Mouse (Mus musculus) forebrain, postnatal 0 days (tissue): ENCODE measurements around the gene Gm44805. TPM values are rescaled to one million over a fixed set of nuclear protein-coding genes. Genes with fewer than 3 reads are reported as not detected.

Source experiments
- ATAC-seq: fragments of 200-750 bp; cut with Nextera tagmentation; 2 replicates; pipeline ENCODE4 v1.8.0; 2017; ENCODE audit warnings: mild to moderate bottlenecking, moderate library complexity
- DNase-seq: peaks from one replicate; pipeline ENCODE4 v3.0.0-alpha.2; 2015
- H3K27ac ChIP-seq: fragments of 300-500 bp; sonication (generic); 2 replicates; pipeline ENCODE4 v1.5.1; 2014; ENCODE audit warnings: low read depth, mild to moderate bottlenecking, antibody characterized with exemption, low read length, moderate library complexity, mixed read lengths
- H3K27me3 ChIP-seq: fragments of 300-500 bp; sonication (generic); 2 replicates; pipeline ENCODE4 v1.6.1; 2014; ENCODE audit warnings: mild to moderate bottlenecking, low read length, mixed read lengths; ENCODE audit not compliant: insufficient read depth
- H3K36me3 ChIP-seq: fragments of 300-500 bp; sonication (generic); 2 replicates; pipeline ENCODE4 v1.6.1; 2014; ENCODE audit warnings: mild to moderate bottlenecking, moderate library complexity; ENCODE audit not compliant: insufficient read depth
- H3K4me1 ChIP-seq: fragments of 300-500 bp; sonication (generic); 2 replicates; pipeline ENCODE4 v1.6.1; 2014; ENCODE audit warnings: antibody characterized with exemption; ENCODE audit not compliant: insufficient read depth
- H3K4me2 ChIP-seq: fragments of 300-500 bp; sonication (generic); 2 replicates; pipeline ENCODE4 v1.6.1; 2014; ENCODE audit warnings: low read depth, mild to moderate bottlenecking, moderate library complexity
- H3K4me3 ChIP-seq: fragments of 300-500 bp; sonication (generic); 2 replicates; pipeline ENCODE4 v1.5.1; 2014; ENCODE audit warnings: low read depth, low read length, mixed read lengths
- H3K9ac ChIP-seq: fragments of 300-500 bp; sonication (generic); 2 replicates; pipeline ENCODE4 v1.6.1; 2014; ENCODE audit warnings: mild to moderate bottlenecking
- H3K9me3 ChIP-seq: fragments of 300-500 bp; sonication (generic); 2 replicates; pipeline ENCODE4 v1.6.1; 2016; ENCODE audit warnings: low read length
- CTCF ChIP-seq: sonication (generic); IDR thresholded peaks from 2 replicates; pipeline ENCODE4 v1.5.1; 2016; ENCODE audit warnings: antibody characterized with exemption, control low read depth, low read depth
- WGBS: fragments of 180-500 bp; shearing (Covaris S2); extraction: QIAGEN DNeasy Blood & Tissue Kit; methylation state at CpG from one replicate; pipeline ENCODE4 v1.1.7; 2014; 5-methylcytosine and 5-hydroxymethylcytosine counted together
- polyA plus RNA-seq: library from polyadenylated mRNA; unstranded; fragments of >200 nt; fragmentation: Nextera tagmentation; extraction: Ambion mirVana; gene quantifications from 2 replicates; pipeline ENCODE4 v1.2.1, GENCODE M21; 2015
- total RNA-seq: library from RNA; depleted of rRNA; stranded (reverse); fragments of >200 nt; gene quantifications from 2 replicates; pipeline ENCODE4 v1.2.3, GENCODE M21; 2014

Gm44805 gene
- total and polyA plus RNA-seq, 2 experiments from 2014 or later = not detected

- H3K4me3 ChIP-seq = no peak overlapping the region
- no peak for ATAC-seq
- H3K27ac ChIP-seq = no peak overlapping the region
- H3K9me3 ChIP-seq = no peaks in the 10 kb centered on the region
- no peaks in the 10 kb centered on the region for H3K27me3 ChIP-seq
- H3K4me1 ChIP-seq = no peaks in the 10 kb centered on the region
- DNase-seq = no peak
- no peak for TF ChIP-seq CTCF
- H3K9ac ChIP-seq = no peak overlapping the region
- 96% methylated on average over 2 of the region's 2 CpGs for WGBS
- H3K36me3 ChIP-seq = peaks cover 62% of the 10 kb centered on the region
- no peak overlapping the region for H3K4me2 ChIP-seq
These were observed 28.6 kb downstream of the Gm44805 start for GRCm38 (mm10) chr7:19652614-19653013.

GRCm38 (mm10) chr7:19651063-19651786 is 30.0 kb downstream of the Gm44805 start:
- TF ChIP-seq CTCF = no peak
- Histone ChIP-seq H3K36me3 (peaks cover 70% of the 10 kb centered on the region), H3K27ac (no peak overlapping the region), H3K27me3 (no peaks in the 10 kb centered on the region), H3K4me1 (no peaks in the 10 kb centered on the region), H3K4me3 (no peak overlapping the region), H3K9me3 (no peaks in the 10 kb centered on the region), H3K4me2 (no peak overlapping the region), H3K9ac (no peak overlapping the region)
- WGBS = 93% methylated on average over 6 of the region's 6 CpGs
- no peak for ATAC-seq
- no peak for DNase-seq

GRCm38 (mm10) chr7:19641223-19641622 is 40.0 kb downstream of the Gm44805 start:
- no peak for DNase-seq
- 93% methylated on average over 4 of the region's 4 CpGs for WGBS
- no peaks in the 10 kb centered on the region for H3K27me3 ChIP-seq
- H3K36me3 ChIP-seq = peaks cover 96% of the 10 kb centered on the region
- H3K4me2 ChIP-seq = no peak overlapping the region
- no peak for TF ChIP-seq CTCF
- no peak overlapping the region for H3K27ac ChIP-seq
- no peak overlapping the region for H3K4me3 ChIP-seq
- no peaks in the 10 kb centered on the region for H3K4me1 ChIP-seq
- no peak for ATAC-seq
- H3K9me3 ChIP-seq = no peaks in the 10 kb centered on the region
- H3K9ac ChIP-seq = no peak overlapping the region

- H3K9ac ChIP-seq = no peak overlapping the region
- H3K9me3 ChIP-seq = no peaks in the 10 kb centered on the region
- 92% methylated on average over 11 of the region's 11 CpGs for WGBS
- H3K36me3 ChIP-seq = peaks cover 77% of the 10 kb centered on the region
- ATAC-seq (no peak), DNase-seq (no peak)
- no peaks in the 10 kb centered on the region for H3K27me3 ChIP-seq
- H3K27ac ChIP-seq = no peak overlapping the region
- no peak overlapping the region for H3K4me2 ChIP-seq
- no peaks in the 10 kb centered on the region for H3K4me1 ChIP-seq
- H3K4me3 ChIP-seq = no peak overlapping the region
- TF ChIP-seq CTCF = no peak
These were observed 46.0 kb downstream of the Gm44805 start for GRCm38 (mm10) chr7:19635074-19635827.

GRCm38 (mm10) chr7:19634591-19634990 is 46.6 kb downstream of the Gm44805 start:
- H3K27ac ChIP-seq = no peak overlapping the region
- no peak for DNase-seq
- WGBS = 100% methylated on average over 2 of the region's 2 CpGs
- no peaks in the 10 kb centered on the region for H3K9me3 ChIP-seq
- H3K4me3 ChIP-seq = no peak overlapping the region
- no peaks in the 10 kb centered on the region for H3K27me3 ChIP-seq
- no peaks in the 10 kb centered on the region for H3K4me1 ChIP-seq
- no peak for TF ChIP-seq CTCF
- H3K36me3 ChIP-seq = peaks cover 72% of the 10 kb centered on the region
- no peak overlapping the region for H3K4me2 ChIP-seq
- no peak overlapping the region for H3K9ac ChIP-seq
- ATAC-seq = no peak

GRCm38 (mm10) chr7:19633855-19634254 is 47.4 kb downstream of the Gm44805 start:
- no peak overlapping the region for H3K4me3 ChIP-seq
- peaks cover 65% of the 10 kb centered on the region for H3K36me3 ChIP-seq
- H3K4me1 ChIP-seq = no peaks in the 10 kb centered on the region
- no peak overlapping the region for H3K9ac ChIP-seq
- H3K27me3 ChIP-seq = no peaks in the 10 kb centered on the region
- H3K27ac ChIP-seq = no peak overlapping the region
- TF ChIP-seq CTCF = no peak
- no peak for DNase-seq
- WGBS = 96% methylated on average over 15 of the region's 15 CpGs
- H3K4me2 ChIP-seq = no peak overlapping the region
- ATAC-seq = no peak
- H3K9me3 ChIP-seq = no peaks in the 10 kb centered on the region

GRCm38 (mm10) chr7:19633197-19633596 is 48.0 kb downstream of the Gm44805 start:
- no peak for TF ChIP-seq CTCF
- Histone ChIP-seq H3K27ac (no peak overlapping the region), H3K36me3 (peaks cover 58% of the 10 kb centered on the region), H3K4me1 (no peaks in the 10 kb centered on the region), H3K9ac (no peak overlapping the region), H3K27me3 (no peaks in the 10 kb centered on the region), H3K4me2 (no peak overlapping the region), H3K9me3 (no peaks in the 10 kb centered on the region), H3K4me3 (no peak overlapping the region)
- DNase-seq (no peak), ATAC-seq (no peak)
- 90% methylated on average over 17 of the region's 17 CpGs for WGBS
